Mouse (Mus musculus): ENCODE measurements around the gene P2ry12.
A peak's percentile ranks its signal among the peaks of the same experiment; 100 is the strongest.

Gene P2ry12

DNA sequence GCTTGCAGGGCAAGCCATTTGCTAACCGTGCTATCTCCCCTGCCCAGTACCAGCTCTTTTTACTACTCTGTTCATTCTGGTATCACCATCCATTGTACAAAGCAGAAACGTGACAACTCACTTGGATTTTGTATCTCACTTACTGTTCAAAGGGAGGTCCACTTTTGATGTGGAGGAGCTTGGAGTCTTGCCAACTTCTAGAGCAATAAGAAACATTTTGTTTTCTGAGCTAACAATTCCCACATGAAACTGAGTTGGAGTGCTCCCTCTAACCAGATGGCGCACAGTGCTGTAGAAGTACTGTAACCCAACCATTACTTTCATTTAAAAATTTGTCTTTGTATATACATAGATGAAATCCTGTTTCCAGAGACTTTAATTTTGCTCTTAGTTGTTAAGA lies 31.8 kb downstream of the P2ry12 start:
- no peak for DNase-seq (ENCODE audit: low spot score in 2 of 2)

DNA sequence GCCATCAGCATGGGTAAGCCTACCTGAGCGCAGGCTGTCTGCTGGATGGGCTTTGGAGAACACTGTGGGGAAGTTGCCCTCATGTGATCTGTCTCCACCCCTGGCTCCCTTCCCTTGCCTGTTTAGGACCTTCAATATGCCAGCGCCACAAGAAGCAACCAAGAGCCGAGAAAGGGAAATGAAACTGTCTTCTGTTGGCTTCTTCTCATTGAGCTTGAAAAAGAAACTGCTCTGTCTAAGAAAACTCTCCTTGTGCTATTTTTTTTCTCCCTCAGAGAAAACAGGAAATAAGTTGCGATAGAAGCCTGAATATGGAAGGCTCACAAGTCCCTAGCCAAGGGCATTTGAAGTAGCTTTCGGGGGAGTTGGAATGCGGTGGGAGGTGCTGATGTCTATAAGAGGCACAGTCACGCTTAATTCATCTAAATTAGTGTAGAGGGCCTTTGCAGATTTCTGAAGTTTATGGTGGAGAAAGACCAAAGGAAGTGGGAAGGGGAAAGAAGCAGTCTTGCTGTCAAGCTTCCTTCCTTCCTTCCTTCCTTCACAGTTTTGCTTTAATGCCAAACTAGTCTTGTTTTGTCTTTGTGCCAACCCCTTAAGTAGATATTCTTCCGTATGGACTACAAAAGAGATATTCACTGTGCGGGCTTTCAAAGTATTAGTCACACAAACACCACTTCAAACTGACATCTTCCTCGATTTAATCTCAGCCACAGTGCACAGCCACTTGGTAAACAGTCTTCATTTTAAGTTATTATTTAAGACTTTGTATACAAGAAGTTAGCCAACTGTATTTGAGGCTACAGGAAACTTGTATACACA lies 33.7 kb downstream of the P2ry12 start:
- peak in 1 of 2 experiments; percentile 34 for DNase-seq (ENCODE audit: low spot score in 2 of 2)

DNA sequence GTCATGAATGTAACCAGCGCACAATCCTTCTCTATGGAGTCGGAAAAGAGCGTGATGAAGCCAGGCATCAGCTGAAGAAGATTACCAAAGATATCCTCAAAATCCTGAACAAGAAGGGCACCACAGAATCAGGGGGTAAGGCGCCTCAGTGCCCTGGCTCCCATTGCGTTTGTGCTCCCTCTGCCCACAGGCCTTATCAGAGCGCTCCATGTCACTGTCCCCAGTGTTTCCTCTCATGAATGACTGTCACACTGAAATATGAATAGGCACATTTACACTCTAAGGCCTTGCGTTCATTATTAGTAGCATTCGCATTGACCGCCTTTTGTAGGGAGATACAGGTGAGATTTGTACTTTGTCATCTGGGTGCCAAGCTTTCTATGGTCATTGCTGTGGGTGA lies 35.0 kb downstream of the P2ry12 start:
- no peak for DNase-seq (ENCODE audit: low spot score in 2 of 2)

DNA sequence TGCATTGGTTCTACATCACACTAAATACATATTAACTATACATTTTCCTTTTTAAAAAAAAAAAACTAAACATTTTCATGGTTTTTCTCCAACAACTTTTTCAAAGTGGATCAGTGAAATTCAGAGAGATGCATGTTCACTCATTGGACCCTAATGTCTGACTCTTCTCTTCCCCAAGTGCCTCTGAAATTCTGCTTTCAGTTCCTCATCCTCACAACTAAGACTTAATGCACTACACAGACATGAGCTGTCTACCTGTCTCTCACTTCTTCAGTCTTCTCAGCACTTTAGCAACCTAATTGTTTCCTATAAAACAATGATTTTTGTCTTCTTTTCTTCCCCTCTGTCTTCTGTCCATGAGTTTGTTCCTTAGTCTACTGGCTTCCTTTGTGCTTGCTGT lies 37.3 kb downstream of the P2ry12 start:
- no peak for DNase-seq (ENCODE audit: low spot score in 2 of 2)

- no peak for DNase-seq (ENCODE audit: low spot score in 2 of 2)
Measured at GRCm38 (mm10) chr3:59222303-59222702, 40.4 kb downstream of the P2ry12 start.

- DNase-seq (ENCODE audit: low spot score in 2 of 2), result no peak
Measured at GRCm38 (mm10) chr3:59219326-59219725, 43.3 kb downstream of the P2ry12 start.

DNA sequence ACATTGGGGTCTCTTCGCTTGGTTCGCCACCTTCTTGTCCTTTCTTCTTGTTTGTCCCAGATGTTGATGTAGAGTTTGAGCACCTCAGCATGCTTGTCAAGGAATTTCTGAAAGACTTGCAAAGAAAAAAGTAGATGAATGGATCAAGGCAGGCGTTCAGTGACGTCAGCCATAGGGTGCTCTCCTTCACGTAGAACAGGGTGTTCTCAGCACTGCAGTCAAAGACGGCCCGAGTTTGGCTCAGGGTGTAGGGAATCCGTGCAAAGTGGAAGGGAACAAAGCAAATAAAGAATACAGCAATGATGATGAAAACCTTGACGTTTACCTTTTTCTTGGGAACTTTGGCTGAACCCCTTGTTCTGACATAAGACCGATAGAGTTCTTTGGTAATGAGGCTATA lies 45.5 kb downstream of the P2ry12 start:
- no peak for DNase-seq (ENCODE audit: low spot score in 2 of 2)

- DNase-seq (ENCODE audit: low spot score in 2 of 2), result no peak
Measured at GRCm38 (mm10) chr3:59212404-59212803, 50.3 kb downstream of the P2ry12 start.

- no peak for DNase-seq (ENCODE audit: low spot score in 2 of 2)
Measured at GRCm38 (mm10) chr3:59211784-59212183, 50.9 kb downstream of the P2ry12 start.

GRCm38 (mm10) chr3:59210727-59211126 lies 51.9 kb downstream of the P2ry12 start, which contains the start of gene P2ry13:
P2ry13 (minus strand) TSS chr3:59210882.
- no peak for DNase-seq (ENCODE audit: low spot score in 2 of 2)

DNA sequence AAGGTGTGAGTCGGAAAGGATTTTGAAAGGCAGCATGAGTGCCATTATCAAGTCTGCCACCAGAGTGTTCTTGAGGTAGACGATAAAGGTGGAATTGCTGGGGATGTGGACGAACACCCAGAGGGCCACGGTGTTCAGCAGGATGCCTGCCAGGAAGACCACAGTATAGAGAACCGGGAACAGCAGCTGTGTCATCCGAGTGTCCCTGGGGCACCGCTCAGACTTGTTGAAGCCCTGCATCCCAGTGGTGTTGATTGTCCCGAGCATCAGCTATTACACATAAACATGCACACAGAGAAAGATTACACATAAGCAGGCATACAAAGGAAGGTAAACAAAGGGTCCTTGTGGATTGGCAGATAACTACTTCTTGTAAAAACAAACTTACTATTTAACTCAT lies 52.6 kb downstream of the P2ry12 start:
- DNase-seq (ENCODE audit: low spot score in 2 of 2), result no peak

- DNase-seq (ENCODE audit: low spot score in 2 of 2), result no peak
Measured at GRCm38 (mm10) chr3:59208650-59209548, 53.8 kb downstream of the P2ry12 start.

GRCm38 (mm10) chr3:59205941-59206340 lies 56.7 kb downstream of the P2ry12 start:
- DNase-seq (ENCODE audit: low spot score in 2 of 2), result no peak

GRCm38 (mm10) chr3:59204719-59205503 lies 57.8 kb downstream of the P2ry12 start:
- DNase-seq (ENCODE audit: low spot score in 2 of 2), result no peak

DNA sequence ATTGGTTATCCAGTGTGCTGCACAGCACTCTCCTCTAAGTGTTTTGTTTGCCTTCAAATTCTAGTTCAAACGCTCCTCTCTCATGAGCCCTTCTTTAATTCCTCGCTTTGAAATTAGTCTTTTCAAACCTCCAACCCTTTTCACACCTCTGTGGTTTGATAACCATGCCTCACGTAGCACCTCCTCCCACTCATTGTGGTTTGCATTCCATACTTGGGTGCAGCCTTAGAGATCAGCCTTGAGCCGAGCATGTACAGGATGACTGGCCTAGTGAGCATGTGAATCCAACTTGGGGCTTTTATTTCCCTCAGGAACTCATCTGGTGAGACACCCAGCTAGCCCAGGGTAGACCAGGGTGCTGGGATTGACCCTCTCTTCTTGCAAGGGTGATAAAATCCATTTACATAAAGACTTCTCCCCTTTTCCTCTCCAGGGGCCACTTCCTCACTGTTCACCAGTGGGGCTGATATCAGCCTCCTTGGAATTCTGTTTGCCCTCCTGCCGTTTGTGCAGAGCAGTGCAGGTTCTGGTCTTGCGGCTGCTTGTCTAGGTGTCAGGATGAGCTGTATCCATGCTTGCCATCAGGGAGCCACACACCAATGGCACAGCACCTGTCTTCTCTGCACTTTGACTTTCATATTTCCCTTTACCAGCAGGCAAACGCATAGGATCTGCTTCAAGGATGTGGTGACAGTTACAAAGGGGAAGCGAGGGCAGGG lies 58.7 kb downstream of the P2ry12 start:
- no peak for DNase-seq (ENCODE audit: low spot score in 2 of 2)

DNA sequence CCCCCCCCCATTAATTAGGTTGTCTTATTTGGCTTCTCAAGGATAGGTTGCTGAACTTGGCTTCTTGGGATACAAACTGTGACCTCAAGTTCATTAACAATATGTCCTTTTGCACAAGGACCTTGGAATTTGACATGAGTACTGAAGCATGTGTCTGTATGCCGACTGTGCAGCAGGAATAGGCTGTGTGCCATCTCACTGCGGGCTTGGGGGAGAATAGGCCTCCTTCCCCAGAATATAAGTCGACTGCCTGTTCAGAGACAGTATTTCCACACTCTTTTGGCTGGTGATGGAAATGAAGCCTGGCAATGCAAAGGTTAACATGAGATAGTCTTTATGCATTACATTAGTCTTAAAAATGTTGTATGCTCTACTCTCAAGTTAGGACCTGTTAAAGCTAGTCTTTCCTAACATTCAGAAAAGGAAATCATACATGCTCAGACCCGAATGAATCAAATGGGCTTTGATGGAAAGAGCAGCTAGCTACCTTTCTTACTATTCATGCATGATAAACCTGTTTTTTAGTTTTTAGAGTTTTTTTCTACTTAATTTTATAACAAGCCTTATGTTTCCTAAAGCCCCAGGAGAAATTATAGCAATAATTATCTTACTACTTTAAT lies 65.2 kb downstream of the P2ry12 start:
- no peak for DNase-seq (ENCODE audit: low spot score in 2 of 2)

GRCm38 (mm10) chr3:59194938-59195337 lies 67.7 kb downstream of the P2ry12 start, which contains the start of gene Gpr87:
Gpr87 (minus strand) TSS chr3:59195104.
- no peak for DNase-seq (ENCODE audit: low spot score in 2 of 2)

DNA sequence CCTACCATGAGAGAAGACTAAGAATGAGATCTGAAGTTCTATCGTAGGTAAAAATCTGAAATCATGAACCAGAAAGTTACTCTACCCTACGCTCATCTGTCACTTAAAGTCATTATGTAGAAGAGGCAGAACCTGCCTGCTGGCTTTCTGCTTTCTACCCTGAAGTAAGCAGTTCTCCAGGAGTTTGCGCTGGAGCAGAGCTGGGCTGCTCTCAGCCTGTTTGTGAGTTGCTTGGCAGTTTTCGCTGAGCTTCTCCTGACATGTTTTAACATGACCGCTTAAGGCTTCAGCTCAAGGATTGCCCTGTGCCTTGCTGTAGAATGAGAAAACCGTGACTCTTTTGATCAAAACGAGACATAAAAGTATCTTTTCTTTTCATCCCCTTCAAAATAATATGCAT lies 68.6 kb downstream of the P2ry12 start:
- DNase-seq (ENCODE audit: low spot score in 2 of 2), result no peak

DNA sequence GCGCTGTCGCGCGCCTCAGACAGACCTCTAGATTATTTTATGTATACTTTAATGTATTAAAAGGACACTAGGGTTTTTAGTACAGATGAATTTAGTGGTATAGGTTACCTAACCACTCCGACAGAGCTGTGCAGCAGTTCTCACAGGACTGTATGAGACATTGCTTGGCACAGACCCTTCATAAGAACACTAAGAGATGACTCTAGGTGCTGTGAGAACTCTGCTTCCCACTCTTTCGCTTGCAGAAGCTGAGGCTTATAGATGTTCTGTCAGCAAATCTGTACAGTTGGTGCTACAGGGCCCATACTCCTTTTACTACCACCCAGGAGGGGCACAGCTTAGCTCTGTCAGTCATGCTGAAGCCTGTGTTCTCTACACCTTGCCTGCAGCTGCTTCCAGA lies 71.0 kb downstream of the P2ry12 start:
- no peak for DNase-seq (ENCODE audit: low spot score in 2 of 2)

GRCm38 (mm10) chr3:59187336-59187735 lies 75.3 kb downstream of the P2ry12 start:
- no peak for DNase-seq (ENCODE audit: low spot score in 2 of 2)

DNA sequence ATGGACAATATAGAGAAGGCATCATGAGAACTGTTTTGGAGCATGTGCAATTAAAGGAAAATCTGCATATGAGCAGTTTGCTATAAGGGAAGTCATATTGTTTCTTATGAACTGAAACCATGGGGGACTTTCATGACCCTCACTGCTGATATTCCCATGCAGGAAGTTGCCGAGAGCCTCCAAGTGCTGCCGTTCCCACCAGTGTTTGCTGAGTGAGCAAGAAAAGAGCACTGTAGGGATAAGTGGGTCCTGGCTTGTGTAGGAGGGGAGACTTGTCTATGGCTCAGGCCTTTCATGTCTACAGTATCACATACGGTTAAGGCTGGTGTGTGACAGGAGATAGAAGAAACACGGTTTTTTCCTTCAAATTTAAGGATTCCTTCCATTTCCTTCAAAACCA lies 77.0 kb downstream of the P2ry12 start:
- DNase-seq (ENCODE audit: low spot score in 2 of 2), result no peak

Data from right cerebral cortex, postnatal 36 days (tissue).